Mouse (Mus musculus) cortical plate, adult 2 months (tissue): ENCODE results near the gene Spata13.

Experiments
- CTCF ChIP-seq: fragments of 200-500 bp; IDR thresholded peaks from 2 replicates; pipeline ENCODE4 v1.5.1; 2011; ENCODE audit warnings: mild to moderate bottlenecking, control low read depth, low read length; ENCODE audit not compliant: insufficient read depth; ENCODE audit errors: extremely low read depth
- POLR2A ChIP-seq: fragments of 200-500 bp; IDR thresholded peaks from 2 replicates; pipeline ENCODE4 v1.6.1; 2011; ENCODE audit warnings: mild to moderate bottlenecking, low read length, control low read depth; ENCODE audit not compliant: insufficient read depth; ENCODE audit errors: extremely low read depth

DNA sequence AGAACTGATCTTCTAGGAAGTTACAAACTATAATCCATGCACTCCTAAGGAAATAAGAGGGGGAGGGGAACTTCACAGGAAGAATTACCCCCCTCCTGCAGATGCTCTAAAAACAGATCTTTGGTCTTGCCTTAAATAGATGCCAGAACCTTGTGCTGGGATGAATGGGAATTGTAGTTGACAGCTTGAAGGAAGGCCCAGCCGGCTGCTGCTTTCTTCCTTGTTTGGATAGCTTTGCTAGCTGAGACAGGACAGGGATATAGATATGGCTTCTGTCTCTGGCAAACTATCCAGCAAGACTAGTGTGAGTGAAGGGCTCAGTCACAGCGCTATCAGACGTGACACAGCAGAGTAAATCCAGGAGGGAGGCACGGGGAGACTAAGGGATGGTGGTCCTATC is 99.9 kb downstream of the Spata13 start:
- TF ChIP-seq CTCF (no peak), POLR2A (no peak)
